Mouse (Mus musculus): ENCODE data around the gene Hddc2.

GRCm38 (mm10) chr10:31272738-31273137 is 40.4 kb upstream of the Hddc2 start:
- TF ChIP-seq CTCF (IDR thresholded peaks at IDR 0.05; ENCODE audit: control insufficient read depth, insufficient read depth, low read length) (no peak), POLR2A (IDR thresholded peaks at IDR 0.05; ENCODE audit: borderline replicate concordance, control insufficient read depth, low read depth, low read length) (no peak)
